ENCODE assay signal across 8 mouse cellular contexts in the genomic region with DNA sequence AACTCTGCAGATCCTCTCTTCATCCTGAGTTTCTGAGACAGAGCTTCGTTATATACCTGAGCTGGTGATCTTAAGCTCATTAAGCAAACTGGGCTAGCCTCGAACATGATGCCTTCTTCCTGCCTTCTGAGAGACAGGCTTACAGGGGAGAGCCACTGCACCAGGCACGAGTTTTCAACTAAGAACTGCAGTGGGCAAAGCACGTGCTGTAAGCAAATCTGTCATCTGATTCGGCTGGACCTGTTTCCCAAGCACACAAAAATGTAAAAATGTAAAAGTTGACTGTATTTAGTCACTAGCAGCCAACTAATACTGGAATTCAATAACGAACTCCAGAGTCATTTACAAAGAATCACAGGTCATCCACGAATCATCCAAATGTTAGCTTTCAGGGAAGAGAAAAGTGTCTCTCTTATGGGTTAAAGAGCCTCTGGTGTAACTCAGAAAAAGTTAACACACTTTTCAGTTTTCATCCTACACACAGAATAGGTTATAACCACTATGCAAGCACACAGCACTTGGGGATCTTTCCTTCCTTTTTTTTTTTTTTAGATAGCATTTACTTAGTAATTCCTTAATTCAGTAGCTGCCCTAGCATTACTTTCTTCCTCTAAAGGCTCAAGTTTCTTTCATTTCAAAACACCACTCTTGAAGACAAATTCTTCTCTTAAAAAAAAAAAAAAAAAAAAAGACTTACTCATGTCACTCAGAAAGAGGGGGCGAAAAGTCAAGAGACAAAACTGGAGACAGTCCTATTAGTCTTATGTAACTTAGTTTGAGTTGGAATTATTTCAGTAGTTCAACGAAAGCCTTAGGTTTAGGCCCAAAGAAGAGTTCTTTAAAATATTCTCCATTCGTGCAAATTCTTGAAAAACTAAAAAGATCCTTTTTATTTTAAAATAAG. TPM values are rescaled to one million over a fixed set of nuclear protein-coding genes. Genes with fewer than 3 reads are reported as not detected.
DNase-seq lines count a peak whose midpoint lies in the region; ATAC-seq and TF ChIP-seq lines count a peak whose summit lies in the region.
"Had no signal": no experiment of that assay in that cellular context is flagged by ENCODE, and none has a peak within 500 bp of the region (broad histone marks: within the 10 kb centered on the region; RNA-seq: fewer than 3 reads in every experiment).

No protein-coding gene starts in this region.

- peak overlapping the region; percentile 37; the same call in 1 of the 2 replicates for H3K4me2 ChIP-seq in heart, embryonic 16.5 days (ENCODE audit: low read depth, low read length)
- peak overlapping the region; percentile 28; the same call in 1 of the 2 replicates for H3K4me2 ChIP-seq in midbrain, embryonic 16.5 days (ENCODE audit: low read length)

- H3K27ac ChIP-seq in left cerebral cortex, adult 2 months = no peak overlapping the region
- no peak overlapping the region for H3K27ac ChIP-seq in heart, embryonic 16.5 days (ENCODE audit: low read length)
- no peak overlapping the region for H3K27ac ChIP-seq in midbrain, embryonic 16.5 days (ENCODE audit: low read length)

- H3K36me3 ChIP-seq in heart, embryonic 16.5 days (ENCODE audit: control insufficient read depth, insufficient read depth) = no peaks in the 10 kb centered on the region; the same call in 1 of the 2 replicates
- H3K36me3 ChIP-seq in midbrain, embryonic 16.5 days (ENCODE audit: control insufficient read depth, insufficient read depth, low read length) = no peaks in the 10 kb centered on the region; the same call in 1 of the 2 replicates

- ATAC-seq in heart, embryonic 16.5 days (replicated peaks; ENCODE audit: extremely low read depth, insufficient read depth, low FRiP score) = no peak
- no peak for ATAC-seq in midbrain, embryonic 16.5 days

- H3K9ac ChIP-seq in heart, embryonic 16.5 days (ENCODE audit: low read length) = 0 out of 2 replicates have a peak overlapping the region, but pooled peaks have one; percentile 40
- 0 out of 2 replicates have a peak overlapping the region, but pooled peaks have one; percentile 16 for H3K9ac ChIP-seq in midbrain, embryonic 16.5 days (ENCODE audit: low read depth, low read length)

- H3K4me1 ChIP-seq in heart, embryonic 16.5 days (ENCODE audit: control insufficient read depth, insufficient read depth, low read length) = peaks cover 28% of the 10 kb centered on the region
- peaks cover 41% of the 10 kb centered on the region for H3K4me1 ChIP-seq in midbrain, embryonic 16.5 days (ENCODE audit: control insufficient read depth, insufficient read depth, low read length)

- TF ChIP-seq CTCF in left cerebral cortex, adult 2 months (IDR thresholded peaks at IDR 0.05) = no peak

- DNase-seq in left cerebral cortex, adult 2 months (ENCODE audit: extremely low spot score in 1 of 2, low spot score in 2 of 2) = no peak
- DNase-seq in left cerebral cortex, postnatal 10 days (ENCODE audit: extremely low spot score in 1 of 2, low spot score in 2 of 2) = no peak
- peak; percentile 26 for DNase-seq in brain, adult 2 months (ENCODE audit: low read depth, low spot score)
- DNase-seq in spleen, postnatal 10 days (ENCODE audit: low spot score in 2 of 2) = no peak
- no peak for DNase-seq in yolk sac, embryonic 10.5 days (ENCODE audit: low spot score)
- DNase-seq: kidney, postnatal 4 days had no signal

- H3K9me3 ChIP-seq in heart, embryonic 16.5 days (replicated peaks; ENCODE audit: control insufficient read depth, low read length) = no peaks in the 10 kb centered on the region
- H3K9me3 ChIP-seq in midbrain, embryonic 16.5 days (replicated peaks; ENCODE audit: control insufficient read depth, low read length, poor library complexity, severe bottlenecking) = no peaks in the 10 kb centered on the region

- no peaks in the 10 kb centered on the region for H3K27me3 ChIP-seq in heart, embryonic 16.5 days (ENCODE audit: control insufficient read depth, insufficient read depth, low read length)
- H3K27me3 ChIP-seq in midbrain, embryonic 16.5 days (ENCODE audit: control insufficient read depth, insufficient read depth, low read depth, low read length) = no peaks in the 10 kb centered on the region

- WGBS in heart, embryonic 16.5 days = 68% methylated on average over 10 of the region's 10 CpGs
- 80% methylated on average over 10 of the region's 10 CpGs for WGBS in midbrain, embryonic 16.5 days

- intact Hi-C loops in left cerebral cortex, adult 2 months (cut with DNase I) = loop anchor here (2.0 kb wide), 1 partner anchor 107 kb away; the partner anchor contains the start of gene Arf4
- intact Hi-C loops in left cerebral cortex, postnatal 10 days (cut with DNase I) = loop anchor here (5.0 kb wide), 2 partner anchors 39 to 51 kb away; no protein-coding TSS in a partner anchor

- peak overlapping the region; percentile 22; the same call in 1 of the 2 replicates for H3K4me3 ChIP-seq in left cerebral cortex, adult 2 months
- H3K4me3 ChIP-seq in heart, embryonic 16.5 days (ENCODE audit: low read length) = 0 out of 2 replicates have a peak overlapping the region, but pooled peaks have one; percentile 4
- no peak overlapping the region for H3K4me3 ChIP-seq in midbrain, embryonic 16.5 days (ENCODE audit: low read depth, low read length)

RNA-seq across cellular contexts. Expression of gene Slmap, which starts 3.1 kb away (rescaled TPM):
- total RNA-seq in left cerebral cortex, adult 2 months (2021) = 100 to 1,000 TPM; 113 to 116 TPM
- 10 to 100 TPM; 83.3 to 83.9 TPM for total RNA-seq in left cerebral cortex, postnatal 10 days (2021)
- polyA plus RNA-seq in heart, embryonic 16.5 days (2015; fragmentation: Nextera tagmentation; extraction: Ambion mirVana) = 121 and 144 TPM in 2 replicates
- polyA plus RNA-seq in midbrain, embryonic 16.5 days (2015; fragmentation: Nextera tagmentation; extraction: Ambion mirVana) = 11.3 and 13.6 TPM in 2 replicates

RNA-seq across cellular contexts. Expression of gene Dennd6a, which starts 42.0 kb away (rescaled TPM):
- 10 to 100 TPM; 25.8 to 26.6 TPM for total RNA-seq in left cerebral cortex, adult 2 months (2021)
- total RNA-seq in left cerebral cortex, postnatal 10 days (2021) = 10 to 100 TPM; 24.4 to 25.4 TPM
- 18.6 and 21.3 TPM in 2 replicates for polyA plus RNA-seq in heart, embryonic 16.5 days (2015; fragmentation: Nextera tagmentation; extraction: Ambion mirVana)
- 15.2 and 17.3 TPM in 2 replicates for polyA plus RNA-seq in midbrain, embryonic 16.5 days (2015; fragmentation: Nextera tagmentation; extraction: Ambion mirVana)
